Mouse (Mus musculus): ENCODE results near the gene Spint2. TPM values are rescaled to one million over a fixed set of nuclear protein-coding genes. Genes with fewer than 3 reads are reported as not detected.

The Spint2 gene
- total and polyA plus RNA-seq, 3 experiments: 4.1 to 29.1 TPM; not detected in 1

- in situ Hi-C loops (cut with MboI; ENCODE audit: low pct_ligation_motif_present, low pct_unique_long_range_greater_than_20kb, low sequenced_read_pairs) (loop anchor here (5.0 kb wide), 1 partner anchor 32 kb away; the partner anchor contains the start of gene 2200002D01Rik), dilution Hi-C loops (cut with MboI; ENCODE audit: extremely low pct_ligation_motif_present, extremely low pct_unique_long_range_greater_than_20kb, low sequenced_read_pairs) (no loop called here)
- DNase-seq (ENCODE audit: extremely low read depth): no peak
- Histone ChIP-seq H3K27me3 (replicated peaks) (no peaks in the 10 kb centered on the region), H3K9ac (ENCODE audit: insufficient read depth, low read depth) (no peak overlapping the region), H3K9me3 (replicated peaks; ENCODE audit: low read length) (peaks cover 17% of the 10 kb centered on the region), H3K27ac (ENCODE audit: insufficient read depth, low read depth) (no peak overlapping the region), H3K79me2 (replicated peaks; ENCODE audit: control insufficient read depth, extremely low read depth, insufficient read depth, poor library complexity, severe bottlenecking) (no peaks in the 10 kb centered on the region), H3K4me3 (replicated peaks in 1 of 3; ENCODE audit: low read depth in 2 of 3, low read length in 2 of 3, poor library complexity in 1 of 3) (no peak overlapping the region), H3K4me2 (ENCODE audit: insufficient read depth, low read depth, poor library complexity, severe bottlenecking) (no peak overlapping the region), H3K36me3 (replicated peaks in 1 of 2; ENCODE audit: control insufficient read depth in 1 of 2, insufficient read depth in 1 of 2, low read length in 1 of 2) (no peaks in the 10 kb centered on the region), H3K4me1 (ENCODE audit: control insufficient read depth in 1 of 2, insufficient read depth in 2 of 2) (peaks cover 0 to 10% of the 10 kb centered on the region in 2 experiments; a peak in 2 of 4 replicates)
- TF ChIP-seq CTCF (conservative IDR thresholded peaks at IDR 0.05 in 1 of 2, IDR thresholded peaks at IDR 0.05 in 1 of 2; ENCODE audit: low read depth in 2 of 2, low read length in 2 of 2): no peak
- no peak for TF ChIP-seq KAT2A (IDR thresholded peaks at IDR 0.05; ENCODE audit: insufficient replicate concordance, low read length)
- TF ChIP-seq NRF1 (IDR thresholded peaks at IDR 0.05; ENCODE audit: low read depth, low read length): no peak
- TF ChIP-seq POLR2A (IDR thresholded peaks at IDR 0.05; ENCODE audit: low read depth, low read length): no peak
- TF ChIP-seq ZMIZ1 (IDR thresholded peaks at IDR 0.05; ENCODE audit: low read depth, low read length): no peak
- TF ChIP-seq JUND (conservative IDR thresholded peaks at IDR 0.05; ENCODE audit: low read depth, low read length): no peak
Measured at GRCm38 (mm10) chr7:29214846-29215245, 66.9 kb downstream of the Spint2 start.

- DNase-seq (ENCODE audit: extremely low read depth): no peak
- TF ChIP-seq ZKSCAN1 (IDR thresholded peaks at IDR 0.05; ENCODE audit: borderline replicate concordance, low read depth, low read length): no peak
- Histone ChIP-seq H3K27me3 (replicated peaks) (no peaks in the 10 kb centered on the region), H3K36me3 (replicated peaks in 1 of 2; ENCODE audit: control insufficient read depth in 1 of 2, insufficient read depth in 1 of 2, low read length in 1 of 2) (no peaks in the 10 kb centered on the region), H3K9ac (ENCODE audit: insufficient read depth, low read depth) (no peak overlapping the region), H3K27ac (ENCODE audit: insufficient read depth, low read depth) (no peak overlapping the region), H3K4me2 (ENCODE audit: insufficient read depth, low read depth, poor library complexity, severe bottlenecking) (no peak overlapping the region), H3K9me3 (replicated peaks; ENCODE audit: low read length) (peaks cover 11% of the 10 kb centered on the region), H3K4me1 (ENCODE audit: control insufficient read depth in 1 of 2, insufficient read depth in 2 of 2) (peaks cover 0 to 10% of the 10 kb centered on the region in 2 experiments; a peak in 2 of 4 replicates), H3K4me3 (replicated peaks in 1 of 3; ENCODE audit: low read depth in 2 of 3, low read length in 2 of 3, poor library complexity in 1 of 3) (no peak overlapping the region), H3K79me2 (replicated peaks; ENCODE audit: control insufficient read depth, extremely low read depth, insufficient read depth, poor library complexity, severe bottlenecking) (no peaks in the 10 kb centered on the region)
- dilution Hi-C loops (cut with MboI; ENCODE audit: extremely low pct_ligation_motif_present, extremely low pct_unique_long_range_greater_than_20kb, low sequenced_read_pairs): no loop called here
- in situ Hi-C loops (cut with MboI; ENCODE audit: low pct_ligation_motif_present, low pct_unique_long_range_greater_than_20kb, low sequenced_read_pairs): loop anchor here (5.0 kb wide), 1 partner anchor 33 kb away; the partner anchor contains the start of gene 2200002D01Rik
Measured at GRCm38 (mm10) chr7:29214236-29214635, 67.5 kb downstream of the Spint2 start.

- no peak for DNase-seq (ENCODE audit: extremely low read depth)
- Histone ChIP-seq H3K79me2 (replicated peaks; ENCODE audit: control insufficient read depth, extremely low read depth, insufficient read depth, poor library complexity, severe bottlenecking) (no peaks in the 10 kb centered on the region), H3K27ac (ENCODE audit: insufficient read depth, low read depth) (no peak within 1 kb of the TSS), H3K36me3 (replicated peaks in 1 of 2; ENCODE audit: control insufficient read depth in 1 of 2, insufficient read depth in 1 of 2, low read length in 1 of 2) (no peaks in the 10 kb centered on the region), H3K4me1 (ENCODE audit: control insufficient read depth in 1 of 2, insufficient read depth in 2 of 2) (peaks cover 0 to 10% of the 10 kb centered on the region in 2 experiments; a peak in 2 of 4 replicates), H3K27me3 (replicated peaks) (no peaks in the 10 kb centered on the region), H3K9me3 (replicated peaks; ENCODE audit: low read length) (peaks cover 9% of the 10 kb centered on the region), H3K4me3 (replicated peaks in 1 of 3; ENCODE audit: low read depth in 2 of 3, low read length in 2 of 3, poor library complexity in 1 of 3) (no peak within 1 kb of the TSS), H3K4me2 (ENCODE audit: insufficient read depth, low read depth, poor library complexity, severe bottlenecking) (no peak within 1 kb of the TSS), H3K9ac (ENCODE audit: insufficient read depth, low read depth) (no peak within 1 kb of the TSS)
- no peak for TF ChIP-seq SIN3A (IDR thresholded peaks at IDR 0.05; ENCODE audit: low read length)
- TF ChIP-seq IRF4 (IDR thresholded peaks at IDR 0.05; ENCODE audit: low read depth, low read length): no peak
- TF ChIP-seq MAX (IDR thresholded peaks at IDR 0.05; ENCODE audit: low read length): no peak
- no peak for TF ChIP-seq USF2 (conservative IDR thresholded peaks at IDR 0.05; ENCODE audit: low read depth, low read length)
- TF ChIP-seq ZKSCAN1 (IDR thresholded peaks at IDR 0.05; ENCODE audit: borderline replicate concordance, low read depth, low read length): no peak
- TF ChIP-seq NELFE (IDR thresholded peaks at IDR 0.05; ENCODE audit: low read depth, low read length): no peak
- TF ChIP-seq POLR2A (IDR thresholded peaks at IDR 0.05; ENCODE audit: low read depth, low read length): no peak
- TF ChIP-seq BHLHE40 (IDR thresholded peaks at IDR 0.05; ENCODE audit: low read depth, low read length): no peak
- TF ChIP-seq POLR2AphosphoS2 (IDR thresholded peaks at IDR 0.05; ENCODE audit: low read depth, low read length): no peak
- no peak for TF ChIP-seq ELF1 (IDR thresholded peaks at IDR 0.05; ENCODE audit: low read depth, low read length)
- TF ChIP-seq PAX5 (IDR thresholded peaks at IDR 0.05; ENCODE audit: low read length): no peak
- no peak for TF ChIP-seq MAZ (IDR thresholded peaks at IDR 0.05; ENCODE audit: low read depth, low read length)
- no peak for TF ChIP-seq MAFK (IDR thresholded peaks at IDR 0.05; ENCODE audit: insufficient replicate concordance, low read length)
- no peak for TF ChIP-seq GABPA (IDR thresholded peaks at IDR 0.05; ENCODE audit: insufficient replicate concordance, low read depth, low read length)
- dilution Hi-C loops (cut with MboI; ENCODE audit: extremely low pct_ligation_motif_present, extremely low pct_unique_long_range_greater_than_20kb, low sequenced_read_pairs): no loop called here
- in situ Hi-C loops (cut with MboI; ENCODE audit: low pct_ligation_motif_present, low pct_unique_long_range_greater_than_20kb, low sequenced_read_pairs): loop anchor here (5.0 kb wide), 1 partner anchor 34 kb away; the partner anchor contains the start of gene 2200002D01Rik
Measured at GRCm38 (mm10) chr7:29213675-29214082, 68.0 kb downstream of the Spint2 start, which contains the start of gene Catsperg1. Catsperg1 (minus strand) TSS chr7:29214035.
